Mouse (Mus musculus): ENCODE data around the gene Rnls. TPM values are rescaled to one million over a fixed set of nuclear protein-coding genes. Genes with fewer than 3 reads are reported as not detected.
"Not testable (repeated sequence)": the region's sequence is repeated elsewhere in the genome, so short reads cannot be mapped to it uniquely, and the experiment has no call there.

The Rnls gene
- 1 to 10 TPM; 5.7 to 6.4 TPM for total RNA-seq (2021)
- long read RNA-seq, experiment 1, transcript Rnls-201 (7 exons, 1,597 nt): major isoform, 15 of 18 reads
- long read RNA-seq, experiment 1, partial matches to known transcripts: 1 of 18 reads
- long read RNA-seq, experiment 1, other reads (novel, unspliced or antisense): 2 of 18 reads
- long read RNA-seq, experiment 2, transcript Rnls-201 (7 exons, 1,597 nt): major isoform, 14 of 16 reads
- long read RNA-seq, experiment 2, partial matches to known transcripts: 0 of 16 reads
- long read RNA-seq, experiment 2, other reads (novel, unspliced or antisense): 1 of 16 reads

- peak; percentile 89 for DNase-seq
These were observed at the start of gene Rnls for GRCm38 (mm10) chr19:33391651-33392382. TSS of gene Rnls (minus strand) at chr19:33392295.

- no peak for DNase-seq
These were observed 37.4 kb upstream of the Rnls start for GRCm38 (mm10) chr19:33429457-33429856.

GRCm38 (mm10) chr19:33419368-33419767 is 27.3 kb upstream of the Rnls start:
- DNase-seq: not testable (repeated sequence)

GRCm38 (mm10) chr19:33380825-33381224 is 11.3 kb downstream of the Rnls start:
- DNase-seq: no peak

- DNase-seq: no peak
These were observed 11.7 kb downstream of the Rnls start for GRCm38 (mm10) chr19:33380386-33380785.

- DNase-seq: no peak
These were observed 23.3 kb downstream of the Rnls start for GRCm38 (mm10) chr19:33368808-33369207.

GRCm38 (mm10) chr19:33366661-33367060 is 25.4 kb downstream of the Rnls start:
- peak; percentile 82 for DNase-seq

- no peak for DNase-seq
These were observed 35.1 kb downstream of the Rnls start for GRCm38 (mm10) chr19:33357019-33357418.

GRCm38 (mm10) chr19:33340119-33340518 is 52.0 kb downstream of the Rnls start:
- DNase-seq: no peak

GRCm38 (mm10) chr19:33326706-33327641 is 65.1 kb downstream of the Rnls start:
- DNase-seq: no peak

- DNase-seq: no peak
These were observed 73.3 kb downstream of the Rnls start for GRCm38 (mm10) chr19:33318785-33319184.

- DNase-seq: no peak
These were observed 75.0 kb downstream of the Rnls start for GRCm38 (mm10) chr19:33317130-33317529.

- no peak for DNase-seq
These were observed 92.3 kb downstream of the Rnls start for GRCm38 (mm10) chr19:33299726-33300292.

GRCm38 (mm10) chr19:33296338-33296737 is 95.8 kb downstream of the Rnls start:
- no peak for DNase-seq

GRCm38 (mm10) chr19:33282985-33283384 is 109.1 kb downstream of the Rnls start:
- DNase-seq: no peak

GRCm38 (mm10) chr19:33276421-33276820 is 115.7 kb downstream of the Rnls start:
- no peak for DNase-seq

GRCm38 (mm10) chr19:33273676-33274075 is 118.4 kb downstream of the Rnls start:
- DNase-seq: no peak

- no peak for DNase-seq
These were observed 120.5 kb downstream of the Rnls start for GRCm38 (mm10) chr19:33271571-33271970.

GRCm38 (mm10) chr19:33270231-33270630 is 121.9 kb downstream of the Rnls start:
- DNase-seq: no peak

GRCm38 (mm10) chr19:33268044-33268443 is 124.1 kb downstream of the Rnls start:
- peak; percentile 29 for DNase-seq

- DNase-seq: no peak
These were observed 126.8 kb downstream of the Rnls start for GRCm38 (mm10) chr19:33265245-33265644.

Data from adrenal gland, postnatal 10 days (tissue).